ENCODE assay signal across 8 mouse cellular contexts in genomic region chr15:79670972-79671299, GRCm38 (mm10). TPM values are rescaled to one million over a fixed set of nuclear protein-coding genes. Genes with fewer than 3 reads are reported as not detected.
A peak's percentile ranks its signal among the peaks of the same experiment; 100 is the strongest.
DNase-seq lines count a peak whose midpoint lies in the region; ATAC-seq and TF ChIP-seq lines count a peak whose summit lies in the region.

No protein-coding gene starts in this region.

- H3K4me2 ChIP-seq in embryonic facial prominence, embryonic 14.5 days (ENCODE audit: low read depth, low read length) = peak overlapping the region; percentile 63
- peak overlapping the region; percentile 58 for H3K4me2 ChIP-seq in intestine, embryonic 16.5 days (ENCODE audit: low read depth, low read length)
- H3K4me2 ChIP-seq in neural tube, embryonic 15.5 days = peak overlapping the region; percentile 76

- no peaks in the 10 kb centered on the region for H3K27me3 ChIP-seq in liver, adult 2 months (ENCODE audit: control insufficient read depth, insufficient read depth, low read length)
- no peaks in the 10 kb centered on the region for H3K27me3 ChIP-seq in embryonic facial prominence, embryonic 14.5 days (replicated peaks; ENCODE audit: control insufficient read depth, insufficient read depth, low read length)
- H3K27me3 ChIP-seq in intestine, embryonic 16.5 days (replicated peaks; ENCODE audit: control insufficient read depth, insufficient read depth, low read length) = no peaks in the 10 kb centered on the region
- H3K27me3 ChIP-seq in neural tube, embryonic 15.5 days (replicated peaks) = no peaks in the 10 kb centered on the region

- under 1% methylated on average over 35 of the region's 37 CpGs for WGBS in liver, adult 2 months
- WGBS in embryonic facial prominence, embryonic 14.5 days = 1% methylated on average over 10 of the region's 37 CpGs
- WGBS in intestine, embryonic 16.5 days = 1% methylated on average over 36 of the region's 37 CpGs
- under 1% methylated on average over 37 of the region's 37 CpGs for WGBS in neural tube, embryonic 15.5 days

- peak; percentile 41; the same call in 1 of the 2 replicates for ATAC-seq in embryonic facial prominence, embryonic 14.5 days (ENCODE audit: low read depth)
- peak; percentile 63 for ATAC-seq in intestine, embryonic 16.5 days
- ATAC-seq in neural tube, embryonic 15.5 days (ENCODE audit: low FRiP score) = peak; percentile 55

- no peak for DNase-seq in liver, adult 2 months (ENCODE audit: extremely low read depth, low read depth, low spot score)
- no peak for DNase-seq in liver
- no peak for DNase-seq in embryonic facial prominence, embryonic 14.5 days (ENCODE audit: low spot score)
- no peak for DNase-seq in Muller cell, postnatal 12 days (ENCODE audit: inconsistent ontology term)
- no peak for DNase-seq in right cerebral cortex, adult 2 months (ENCODE audit: low spot score in 2 of 2)
- no peak for DNase-seq in adrenal gland, adult 8-10 months

- no peak for TF ChIP-seq POLR2A in liver, adult 2 months (IDR thresholded peaks at IDR 0.05; ENCODE audit: extremely low read depth, insufficient read depth, low read length)

- peak overlapping the region; percentile 94 for H3K4me3 ChIP-seq in liver, adult 2 months (ENCODE audit: insufficient read depth, low read depth, low read length)
- H3K4me3 ChIP-seq in embryonic facial prominence, embryonic 14.5 days (ENCODE audit: low read depth, low read length) = peak overlapping the region; percentile 92
- peak overlapping the region; percentile 87 for H3K4me3 ChIP-seq in intestine, embryonic 16.5 days (ENCODE audit: low read length)
- H3K4me3 ChIP-seq in neural tube, embryonic 15.5 days (replicated peaks) = peak overlapping the region; percentile 86

- peak overlapping the region; percentile 38; the same call in 1 of the 2 replicates for H3K27ac ChIP-seq in liver, adult 2 months (replicated peaks; ENCODE audit: insufficient read depth, low read depth, low read length)
- no peak overlapping the region for H3K27ac ChIP-seq in embryonic facial prominence, embryonic 14.5 days (replicated peaks; ENCODE audit: low read depth, low read length)
- H3K27ac ChIP-seq in intestine, embryonic 16.5 days (ENCODE audit: low read length) = peak overlapping the region; percentile 56
- peak overlapping the region; percentile 64 for H3K27ac ChIP-seq in neural tube, embryonic 15.5 days (replicated peaks)

- H3K9me3 ChIP-seq in embryonic facial prominence, embryonic 14.5 days (ENCODE audit: control insufficient read depth, low read length) = no peaks in the 10 kb centered on the region
- H3K9me3 ChIP-seq in intestine, embryonic 16.5 days (ENCODE audit: control insufficient read depth, low read length) = no peaks in the 10 kb centered on the region
- no peaks in the 10 kb centered on the region for H3K9me3 ChIP-seq in neural tube, embryonic 15.5 days (replicated peaks)

- peaks cover 10% of the 10 kb centered on the region for H3K79me2 ChIP-seq in liver, adult 2 months (ENCODE audit: control insufficient read depth, insufficient read depth, low read length)

- peak overlapping the region; percentile 94 for H3K9ac ChIP-seq in liver, adult 2 months (ENCODE audit: low read depth, low read length)
- H3K9ac ChIP-seq in embryonic facial prominence, embryonic 14.5 days (ENCODE audit: low read depth, low read length) = peak overlapping the region; percentile 82
- H3K9ac ChIP-seq in intestine, embryonic 16.5 days (ENCODE audit: low read depth, low read length) = peak overlapping the region; percentile 86
- H3K9ac ChIP-seq in neural tube, embryonic 15.5 days (replicated peaks) = peak overlapping the region; percentile 77

- TF ChIP-seq CTCF in liver, adult 2 months (IDR thresholded peaks at IDR 0.05; ENCODE audit: low read depth, low read length) = no peak

- H3K4me1 ChIP-seq in liver, adult 2 months (ENCODE audit: control insufficient read depth, insufficient read depth, low read length) = peaks cover 8% of the 10 kb centered on the region
- peaks cover 5% of the 10 kb centered on the region; the same call in 1 of the 2 replicates for H3K4me1 ChIP-seq in embryonic facial prominence, embryonic 14.5 days (ENCODE audit: control insufficient read depth, insufficient read depth, low read length)
- peaks cover 5% of the 10 kb centered on the region for H3K4me1 ChIP-seq in intestine, embryonic 16.5 days (ENCODE audit: control insufficient read depth, insufficient read depth, low read length)
- peaks cover 7% of the 10 kb centered on the region for H3K4me1 ChIP-seq in neural tube, embryonic 15.5 days

- peaks cover 14% of the 10 kb centered on the region for H3K36me3 ChIP-seq in liver, adult 2 months (ENCODE audit: control insufficient read depth, insufficient read depth, low read length)
- H3K36me3 ChIP-seq in embryonic facial prominence, embryonic 14.5 days (ENCODE audit: control insufficient read depth, insufficient read depth, low read length) = peaks cover 54% of the 10 kb centered on the region
- H3K36me3 ChIP-seq in intestine, embryonic 16.5 days (ENCODE audit: control insufficient read depth, insufficient read depth, low read length) = peaks cover 13% of the 10 kb centered on the region; the same call in 1 of the 2 replicates
- peaks cover 56% of the 10 kb centered on the region for H3K36me3 ChIP-seq in neural tube, embryonic 15.5 days

RNA-seq across cellular contexts. Expression of gene Tomm22, which starts 0.3 kb away (rescaled TPM):
- total RNA-seq in liver, adult 2 months (2014; rRNA removed) = 46.0 and 52.8 TPM in 2 replicates
- polyA plus RNA-seq in liver, adult 2 months (2012; rRNA removed) = 22.2 and 23.9 TPM in 2 replicates
- 208 and 234 TPM in 2 replicates for polyA plus RNA-seq in embryonic facial prominence, embryonic 14.5 days (2014; fragmentation: Nextera tagmentation; extraction: Ambion mirVana)
- 248 and 288 TPM in 2 replicates for polyA plus RNA-seq in intestine, embryonic 16.5 days (2015; fragmentation: Nextera tagmentation; extraction: Ambion mirVana)
- polyA plus RNA-seq in neural tube, embryonic 15.5 days (2015; fragmentation: Nextera tagmentation; extraction: Ambion mirVana) = 231 and 246 TPM in 2 replicates
- 100 to 1,000 TPM in 2 of 4 experiments, 10 to 100 TPM in 2; 95.5 to 120 (median 105) TPM for total RNA-seq in adrenal gland, adult 8-10 months (2022)

RNA-seq across cellular contexts. Expression of gene Cby1, which starts 11.9 kb away (rescaled TPM):
- total RNA-seq in liver, adult 2 months (2014; rRNA removed) = 6.6 and 6.8 TPM in 2 replicates
- 3.3 and 4.4 TPM in 2 replicates for polyA plus RNA-seq in liver, adult 2 months (2012; rRNA removed)
- polyA plus RNA-seq in embryonic facial prominence, embryonic 14.5 days (2014; fragmentation: Nextera tagmentation; extraction: Ambion mirVana) = 47.4 and 52.3 TPM in 2 replicates
- 37.1 and 37.2 TPM in 2 replicates for polyA plus RNA-seq in intestine, embryonic 16.5 days (2015; fragmentation: Nextera tagmentation; extraction: Ambion mirVana)
- polyA plus RNA-seq in neural tube, embryonic 15.5 days (2015; fragmentation: Nextera tagmentation; extraction: Ambion mirVana) = 85.0 and 94.6 TPM in 2 replicates
- total RNA-seq in adrenal gland, adult 8-10 months (2022) = 10 to 100 TPM; 21.7 to 31.1 (median 24.9) TPM

RNA-seq across cellular contexts. Expression of gene Fam227a, which starts 12.2 kb away (rescaled TPM):
- total RNA-seq in liver, adult 2 months (2014; rRNA removed) = 0.83 and 1.1 TPM in 2 replicates
- 0.14 and 0.20 TPM in 2 replicates for polyA plus RNA-seq in liver, adult 2 months (2012; rRNA removed)
- polyA plus RNA-seq in embryonic facial prominence, embryonic 14.5 days (2014; fragmentation: Nextera tagmentation; extraction: Ambion mirVana) = 0.85 and 1.3 TPM in 2 replicates
- 0.60 and 0.72 TPM in 2 replicates for polyA plus RNA-seq in intestine, embryonic 16.5 days (2015; fragmentation: Nextera tagmentation; extraction: Ambion mirVana)
- 3.0 and 3.7 TPM in 2 replicates for polyA plus RNA-seq in neural tube, embryonic 15.5 days (2015; fragmentation: Nextera tagmentation; extraction: Ambion mirVana)
- 1 to 10 TPM; 2.8 to 6.2 (median 4.4) TPM for total RNA-seq in adrenal gland, adult 8-10 months (2022)

RNA-seq across cellular contexts. Expression of gene Josd1, which starts 16.8 kb away (rescaled TPM):
- total RNA-seq in liver, adult 2 months (2014; rRNA removed) = 19.0 and 25.6 TPM in 2 replicates
- 21.9 and 22.6 TPM in 2 replicates for polyA plus RNA-seq in liver, adult 2 months (2012; rRNA removed)
- polyA plus RNA-seq in embryonic facial prominence, embryonic 14.5 days (2014; fragmentation: Nextera tagmentation; extraction: Ambion mirVana) = 19.0 and 19.9 TPM in 2 replicates
- 14.1 and 17.0 TPM in 2 replicates for polyA plus RNA-seq in intestine, embryonic 16.5 days (2015; fragmentation: Nextera tagmentation; extraction: Ambion mirVana)
- 20.6 and 21.8 TPM in 2 replicates for polyA plus RNA-seq in neural tube, embryonic 15.5 days (2015; fragmentation: Nextera tagmentation; extraction: Ambion mirVana)
- total RNA-seq in adrenal gland, adult 8-10 months (2022) = 10 to 100 TPM; 22.8 to 30.3 (median 25.0) TPM

RNA-seq across cellular contexts. Expression of gene Gtpbp1, which starts 19.7 kb away (rescaled TPM):
- 8.1 and 8.5 TPM in 2 replicates for total RNA-seq in liver, adult 2 months (2014; rRNA removed)
- polyA plus RNA-seq in liver, adult 2 months (2012; rRNA removed) = 12.8 and 13.2 TPM in 2 replicates
- polyA plus RNA-seq in embryonic facial prominence, embryonic 14.5 days (2014; fragmentation: Nextera tagmentation; extraction: Ambion mirVana) = 27.2 and 28.4 TPM in 2 replicates
- polyA plus RNA-seq in intestine, embryonic 16.5 days (2015; fragmentation: Nextera tagmentation; extraction: Ambion mirVana) = 24.5 and 25.3 TPM in 2 replicates
- polyA plus RNA-seq in neural tube, embryonic 15.5 days (2015; fragmentation: Nextera tagmentation; extraction: Ambion mirVana) = 43.2 and 44.0 TPM in 2 replicates
- 10 to 100 TPM; 27.2 to 43.1 (median 32.1) TPM for total RNA-seq in adrenal gland, adult 8-10 months (2022)
